Mouse (Mus musculus) thymus, postnatal 0 days (tissue): ENCODE results near the gene Xylt1. TPM values are rescaled to one million over a fixed set of nuclear protein-coding genes. Genes with fewer than 3 reads are reported as not detected.

Experiments
- DNase-seq: peaks from one replicate; pipeline ENCODE4 v3.0.0-alpha.2; 2015; ENCODE audit warnings: low spot score
- polyA plus RNA-seq: library from polyadenylated mRNA; unstranded; fragments of >200 nt; fragmentation: Nextera tagmentation; extraction: Ambion mirVana; gene quantifications from 2 replicates; pipeline ENCODE4 v1.2.1, GENCODE M21; 2015

Gene Xylt1
- polyA plus RNA-seq, 1 experiment from 2014 or later: 0.92 TPM

- peak; percentile 5 for DNase-seq
Measured at GRCm38 (mm10) chr7:117695612-117696011, 314.8 kb downstream of the Xylt1 start.

GRCm38 (mm10) chr7:117697681-117698080 lies 316.9 kb downstream of the Xylt1 start:
- no peak for DNase-seq

- no peak for DNase-seq
Measured at GRCm38 (mm10) chr7:117698551-117699114, 317.9 kb downstream of the Xylt1 start.

GRCm38 (mm10) chr7:117699343-117699985 lies 318.7 kb downstream of the Xylt1 start:
- no peak for DNase-seq

DNA sequence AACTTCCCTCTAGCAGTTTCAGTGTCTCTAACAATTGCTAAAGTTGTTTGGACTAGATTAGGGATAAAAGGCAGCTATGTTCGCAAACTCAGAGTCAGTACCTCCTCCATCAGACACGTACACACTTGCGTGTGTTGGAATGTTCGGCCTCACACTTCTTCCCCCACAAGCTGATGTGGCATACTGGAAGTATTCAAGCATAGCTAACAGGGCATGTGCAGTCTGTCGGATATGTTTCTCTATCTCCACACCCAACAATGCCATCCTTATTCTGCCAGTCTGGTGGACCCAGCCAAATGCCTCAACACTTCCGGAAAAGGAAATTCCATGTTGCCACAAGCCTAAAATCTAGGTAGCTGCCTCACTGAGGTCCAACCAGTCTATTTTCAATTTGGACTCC lies 319.3 kb downstream of the Xylt1 start:
- DNase-seq: no peak

DNA sequence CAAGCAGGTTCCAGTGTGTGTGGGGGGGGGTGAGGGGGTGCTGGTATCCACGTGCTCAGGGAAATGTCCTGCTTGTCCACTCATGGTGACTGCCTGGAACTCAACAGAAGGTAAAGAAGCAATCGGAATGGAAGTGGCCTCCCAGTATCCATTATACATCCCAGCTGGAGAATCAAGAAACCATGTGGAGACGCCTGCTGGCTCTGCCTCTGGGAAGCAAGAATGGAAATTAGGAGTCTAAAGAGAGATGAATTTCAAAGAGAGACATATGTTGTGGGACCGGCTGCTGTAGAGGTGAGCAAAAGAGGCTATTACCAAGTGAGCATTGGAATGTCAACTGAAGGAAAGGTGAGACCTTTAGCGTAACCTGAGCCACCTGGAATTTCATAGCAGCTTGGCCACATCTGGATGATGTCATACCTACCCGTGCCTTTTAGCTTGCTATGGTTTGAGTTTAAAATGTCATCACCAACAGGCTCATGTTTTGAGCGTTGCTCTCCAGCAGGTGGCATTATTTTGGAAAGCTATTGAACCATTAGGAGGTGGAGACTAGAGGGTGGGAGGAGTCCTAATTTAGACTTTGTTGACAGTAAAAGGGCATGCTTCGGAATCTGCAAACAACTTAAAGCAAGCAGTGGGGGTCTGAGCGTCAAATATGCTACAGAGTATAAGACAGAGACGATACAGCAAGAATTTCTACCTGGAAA lies 329.3 kb downstream of the Xylt1 start:
- no peak for DNase-seq

DNA sequence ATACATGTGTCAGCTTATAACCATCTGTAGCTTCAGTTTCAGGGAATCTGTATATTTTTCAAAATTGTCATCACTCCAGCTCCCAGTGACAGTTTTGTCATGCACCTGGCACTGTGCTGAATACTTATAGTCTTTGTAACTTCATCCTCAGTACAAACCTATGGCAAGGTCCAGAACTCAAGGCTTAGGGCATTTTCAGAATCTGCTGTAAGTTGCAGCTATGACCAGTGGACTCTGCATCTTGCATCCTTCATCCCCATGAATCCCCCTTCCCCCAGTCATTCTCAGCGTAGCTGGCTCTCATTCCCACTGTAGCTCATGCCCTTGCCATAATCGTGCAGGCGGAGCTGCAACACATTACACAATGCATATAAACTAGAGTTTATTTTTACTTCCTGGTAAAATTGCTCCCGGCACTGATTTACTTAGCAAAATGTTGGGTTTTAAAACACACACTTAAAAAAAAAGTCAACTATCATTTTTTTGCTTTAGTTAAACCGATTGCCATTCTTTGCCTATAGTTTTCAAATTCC lies 336.2 kb downstream of the Xylt1 start:
- DNase-seq: no peak

GRCm38 (mm10) chr7:117720426-117720825 lies 339.6 kb downstream of the Xylt1 start:
- no peak for DNase-seq
